Mouse (Mus musculus) heart, embryonic 15.5 days (tissue): ENCODE measurements at regions not wholly inside any gene's neighbourhood (a gene's known extent, or its start where the extent isn't known, plus 50 kb on each side); places are given as distances from the start of the nearest gene placed in this dataset.

ENCODE experiments used
- ATAC-seq: fragments of 200-750 bp; cut with Nextera tagmentation; replicated peaks from 2 replicates; pipeline ENCODE4 v1.8.0; 2017; ENCODE audit warnings: low read depth, moderate TSS enrichment; ENCODE audit not compliant: insufficient number of reproducible peaks, insufficient read depth, low FRiP score
- H3K27ac ChIP-seq: fragments of 300-500 bp; sonication (generic); 2 replicates; pipeline ENCODE4 v1.5.1; 2015; ENCODE audit warnings: mild to moderate bottlenecking, inconsistent platforms
- H3K27me3 ChIP-seq: fragments of 300-500 bp; sonication (generic); 2 replicates; pipeline ENCODE4 v1.6.1; 2015; ENCODE audit warnings: inconsistent platforms
- H3K36me3 ChIP-seq: fragments of 300-500 bp; sonication (generic); 2 replicates; pipeline ENCODE4 v1.6.1; 2015; ENCODE audit warnings: mild to moderate bottlenecking, inconsistent platforms
- H3K4me1 ChIP-seq: fragments of 300-500 bp; sonication (generic); replicated peaks from 2 replicates; pipeline ENCODE4 v1.6.1; 2015; ENCODE audit warnings: inconsistent platforms
- H3K4me2 ChIP-seq: fragments of 300-500 bp; sonication (generic); 2 replicates; pipeline ENCODE4 v1.6.1; 2015; ENCODE audit warnings: inconsistent platforms, mild to moderate bottlenecking, moderate library complexity
- H3K4me3 ChIP-seq: fragments of 300-500 bp; sonication (generic); 2 replicates; pipeline ENCODE4 v1.5.1; 2015; ENCODE audit warnings: mild to moderate bottlenecking, inconsistent platforms
- H3K9ac ChIP-seq: fragments of 300-500 bp; sonication (generic); 2 replicates; pipeline ENCODE4 v1.6.1; 2015; ENCODE audit warnings: mild to moderate bottlenecking, inconsistent platforms
- H3K9me3 ChIP-seq: fragments of 300-500 bp; sonication (generic); replicated peaks from 2 replicates; pipeline ENCODE4 v1.6.1; 2016; ENCODE audit warnings: inconsistent platforms
- WGBS: fragments of 180-500 bp; shearing (Covaris S2); methylation state at CpG from one replicate; pipeline ENCODE4 v1.1.7; 2015; ENCODE audit warnings: mixed read lengths; 5-methylcytosine and 5-hydroxymethylcytosine counted together

DNA sequence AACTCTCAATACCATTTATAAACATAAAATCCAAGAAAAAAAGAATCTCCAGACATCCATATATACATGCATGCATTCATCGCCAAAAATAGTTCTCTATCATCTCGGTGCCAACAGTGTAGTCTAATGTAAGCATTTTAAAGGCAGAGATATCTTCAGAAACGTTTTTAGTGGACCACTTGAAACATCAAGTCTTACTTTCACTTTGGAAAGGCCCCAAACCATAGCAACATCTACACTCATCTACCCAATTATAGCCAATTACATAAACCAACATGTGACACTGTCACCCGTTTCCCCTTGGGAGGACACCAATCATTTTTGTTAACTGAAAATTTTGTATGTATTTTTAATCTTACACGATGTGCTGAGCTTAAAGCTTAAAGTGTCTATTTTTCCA lies 716.7 kb downstream of the Hace1 start:
- H3K4me1 ChIP-seq = no peaks in the 10 kb centered on the region
- 45% methylated on average over 5 of the region's 5 CpGs for WGBS
- no peak overlapping the region for H3K4me2 ChIP-seq
- H3K36me3 ChIP-seq = no peaks in the 10 kb centered on the region
- no peaks in the 10 kb centered on the region for H3K9me3 ChIP-seq
- no peak overlapping the region for H3K27ac ChIP-seq
- no peak overlapping the region for H3K4me3 ChIP-seq
- no peak overlapping the region for H3K9ac ChIP-seq
- no peaks in the 10 kb centered on the region for H3K27me3 ChIP-seq
- no peak for ATAC-seq

- Histone ChIP-seq H3K4me3 (no peak overlapping the region), H3K9me3 (no peaks in the 10 kb centered on the region), H3K36me3 (no peaks in the 10 kb centered on the region), H3K4me2 (no peak overlapping the region), H3K4me1 (no peaks in the 10 kb centered on the region), H3K27me3 (no peaks in the 10 kb centered on the region), H3K27ac (no peak overlapping the region), H3K9ac (no peak overlapping the region)
- 45% methylated on average over 5 of the region's 5 CpGs for WGBS
- ATAC-seq = no peak
Measured at GRCm38 (mm10) chr10:46298352-46298751, 720.7 kb downstream of the Hace1 start.

DNA sequence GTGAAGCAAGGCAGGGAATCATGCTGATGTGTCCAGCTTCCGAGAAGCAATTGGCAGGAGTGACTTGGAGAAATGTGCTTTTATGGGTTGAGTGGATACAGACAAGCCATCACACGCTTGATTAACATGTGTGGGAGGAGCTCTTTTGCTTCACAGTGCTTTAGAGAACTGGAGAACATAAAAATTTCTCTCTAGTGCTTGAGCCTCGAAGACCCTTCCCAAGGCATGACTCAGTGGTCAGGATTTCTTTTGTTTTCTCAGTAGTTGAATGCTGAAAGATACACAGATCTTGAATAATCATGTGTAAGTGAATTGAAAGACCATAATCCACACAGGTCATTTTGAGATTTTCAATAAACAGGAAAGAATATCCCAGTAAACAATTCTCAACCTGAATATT lies 721.9 kb downstream of the Hace1 start:
- WGBS = 60% methylated on average over 3 of the region's 3 CpGs
- Histone ChIP-seq H3K9me3 (no peaks in the 10 kb centered on the region), H3K4me2 (no peak overlapping the region), H3K27ac (no peak overlapping the region), H3K9ac (no peak overlapping the region), H3K36me3 (no peaks in the 10 kb centered on the region), H3K4me3 (no peak overlapping the region), H3K27me3 (no peaks in the 10 kb centered on the region), H3K4me1 (no peaks in the 10 kb centered on the region)
- no peak for ATAC-seq

- 77% methylated on average over 5 of the region's 5 CpGs for WGBS
- Histone ChIP-seq H3K4me2 (no peak overlapping the region), H3K4me1 (no peaks in the 10 kb centered on the region), H3K9me3 (no peaks in the 10 kb centered on the region), H3K36me3 (no peaks in the 10 kb centered on the region), H3K9ac (no peak overlapping the region), H3K4me3 (no peak overlapping the region), H3K27me3 (no peaks in the 10 kb centered on the region), H3K27ac (no peak overlapping the region)
- no peak for ATAC-seq
Measured at GRCm38 (mm10) chr10:46320328-46321038, 742.9 kb downstream of the Hace1 start.

GRCm38 (mm10) chr10:46321040-46321439 lies 743.4 kb downstream of the Hace1 start:
- 76% methylated on average over 3 of the region's 3 CpGs for WGBS
- Histone ChIP-seq H3K4me2 (no peak overlapping the region), H3K9ac (no peak overlapping the region), H3K27ac (no peak overlapping the region), H3K4me3 (no peak overlapping the region), H3K4me1 (no peaks in the 10 kb centered on the region), H3K27me3 (no peaks in the 10 kb centered on the region), H3K9me3 (no peaks in the 10 kb centered on the region), H3K36me3 (no peaks in the 10 kb centered on the region)
- ATAC-seq = no peak

DNA sequence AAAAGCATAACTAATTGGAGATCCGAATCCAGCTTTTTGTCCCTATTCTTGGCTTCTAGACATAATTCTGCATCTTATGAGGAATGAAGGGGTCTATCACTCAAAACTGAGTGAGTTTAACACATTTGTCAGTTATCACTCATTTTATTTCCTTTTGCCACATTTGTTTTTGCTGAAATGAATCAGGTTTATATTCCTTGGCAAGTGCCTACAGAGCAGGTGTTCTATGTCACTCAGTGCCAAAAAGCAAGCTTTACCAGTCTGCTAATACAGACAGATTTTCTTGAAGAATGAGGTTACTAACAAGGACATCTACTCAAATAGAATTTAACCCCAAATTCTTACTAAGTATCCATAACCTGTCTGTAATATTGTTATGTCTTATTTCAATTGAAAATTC lies 751.4 kb downstream of the Hace1 start:
- no peaks in the 10 kb centered on the region for H3K4me1 ChIP-seq
- no peaks in the 10 kb centered on the region for H3K36me3 ChIP-seq
- 75% methylated on average over 1 of the region's 1 CpGs for WGBS
- no peaks in the 10 kb centered on the region for H3K27me3 ChIP-seq
- H3K9me3 ChIP-seq = no peaks in the 10 kb centered on the region
- no peak for ATAC-seq
- H3K4me2 ChIP-seq = no peak overlapping the region
- no peak overlapping the region for H3K9ac ChIP-seq
- H3K4me3 ChIP-seq = no peak overlapping the region
- H3K27ac ChIP-seq = no peak overlapping the region

DNA sequence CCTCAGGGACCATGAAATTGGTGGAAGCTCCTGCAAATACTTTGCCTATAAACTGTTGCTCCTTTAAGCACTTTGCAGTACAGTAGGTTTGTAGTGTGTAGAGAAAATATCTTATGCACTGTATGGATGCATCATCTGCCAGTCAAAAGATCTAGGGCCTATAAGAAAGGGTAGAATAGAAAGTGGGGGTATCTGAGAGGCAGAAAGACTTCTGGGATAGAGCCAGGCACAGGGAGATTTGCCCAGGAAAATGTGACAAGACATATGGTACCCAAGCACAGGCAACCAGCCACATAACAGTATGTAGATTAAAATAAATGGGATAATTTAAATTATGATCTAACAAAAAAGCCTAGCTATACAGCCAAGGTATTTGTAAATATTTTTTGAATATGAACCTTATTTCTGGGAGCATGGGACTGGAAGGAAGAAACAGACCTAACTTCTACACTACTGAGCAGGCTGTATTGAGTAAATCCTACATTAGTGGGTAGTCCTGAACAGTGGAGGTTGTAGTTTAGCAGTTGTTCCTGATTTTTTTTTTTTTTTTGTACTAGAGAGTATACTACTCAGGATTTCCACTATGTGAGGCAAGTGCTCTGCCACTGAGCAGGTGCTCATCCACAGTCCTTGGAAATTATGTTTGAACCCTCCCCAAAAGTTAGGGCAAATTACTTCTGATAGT lies 754.1 kb downstream of the Hace1 start:
- Histone ChIP-seq H3K4me3 (no peak overlapping the region), H3K4me1 (no peaks in the 10 kb centered on the region), H3K9me3 (no peaks in the 10 kb centered on the region), H3K9ac (no peak overlapping the region), H3K27me3 (no peaks in the 10 kb centered on the region), H3K36me3 (no peaks in the 10 kb centered on the region), H3K27ac (no peak overlapping the region), H3K4me2 (no peak overlapping the region)
- ATAC-seq = no peak

DNA sequence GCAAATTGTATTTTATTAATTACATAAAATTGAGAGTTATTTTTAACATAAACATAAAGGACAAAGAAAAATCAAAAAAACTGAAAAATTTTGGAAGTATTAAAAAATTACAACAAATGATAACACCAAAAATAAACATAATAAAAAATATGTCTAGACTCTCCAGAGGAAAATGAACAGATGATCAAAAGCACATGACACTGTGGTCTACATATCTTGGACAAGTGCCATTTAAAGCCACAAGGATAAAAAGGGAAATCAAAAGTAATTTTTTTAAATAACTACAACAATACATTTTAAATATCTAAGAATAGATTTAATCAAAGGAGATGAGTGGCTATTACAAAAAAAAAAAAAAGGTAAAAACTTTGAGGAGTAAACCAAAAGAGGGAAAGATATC lies 755.6 kb downstream of the Hace1 start:
- no peaks in the 10 kb centered on the region for H3K27me3 ChIP-seq
- no peaks in the 10 kb centered on the region for H3K36me3 ChIP-seq
- no peaks in the 10 kb centered on the region for H3K4me1 ChIP-seq
- H3K4me2 ChIP-seq = no peak overlapping the region
- no peak overlapping the region for H3K4me3 ChIP-seq
- no peak overlapping the region for H3K27ac ChIP-seq
- no peak overlapping the region for H3K9ac ChIP-seq
- no peak for ATAC-seq
- no peaks in the 10 kb centered on the region for H3K9me3 ChIP-seq

GRCm38 (mm10) chr10:46345315-46345714 lies 767.7 kb downstream of the Hace1 start:
- Histone ChIP-seq H3K27me3 (no peaks in the 10 kb centered on the region), H3K36me3 (no peaks in the 10 kb centered on the region), H3K4me2 (no peak overlapping the region), H3K4me1 (no peaks in the 10 kb centered on the region), H3K27ac (no peak overlapping the region), H3K9me3 (no peaks in the 10 kb centered on the region), H3K9ac (no peak overlapping the region), H3K4me3 (no peak overlapping the region)
- ATAC-seq = no peak
- WGBS = 58% methylated on average over 4 of the region's 4 CpGs

DNA sequence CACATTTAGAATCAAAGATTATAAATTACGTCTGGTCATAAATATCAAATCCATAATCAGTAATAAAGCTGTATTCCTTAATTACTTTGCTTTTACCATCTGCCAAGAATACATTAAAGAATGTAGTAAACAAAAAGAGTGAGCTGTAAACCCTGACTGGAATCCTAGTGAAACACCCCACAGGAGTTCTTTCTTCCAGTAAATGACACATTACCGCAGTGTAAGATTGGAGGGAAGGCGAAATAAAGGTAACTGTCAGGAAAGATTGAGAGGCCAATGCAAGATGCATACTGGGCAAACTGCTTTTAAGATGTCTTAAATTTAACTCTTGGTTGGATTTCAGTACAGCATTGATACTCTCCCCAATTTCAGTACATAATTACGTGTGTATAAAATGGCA lies 772.0 kb downstream of the Hace1 start:
- H3K4me2 ChIP-seq = no peak overlapping the region
- no peaks in the 10 kb centered on the region for H3K27me3 ChIP-seq
- 73% methylated on average over 4 of the region's 4 CpGs for WGBS
- no peaks in the 10 kb centered on the region for H3K9me3 ChIP-seq
- no peaks in the 10 kb centered on the region for H3K4me1 ChIP-seq
- no peak overlapping the region for H3K4me3 ChIP-seq
- ATAC-seq = no peak
- H3K36me3 ChIP-seq = no peaks in the 10 kb centered on the region
- no peak overlapping the region for H3K27ac ChIP-seq
- no peak overlapping the region for H3K9ac ChIP-seq

GRCm38 (mm10) chr10:46350196-46350595 lies 772.6 kb downstream of the Hace1 start:
- H3K4me2 ChIP-seq = no peak overlapping the region
- no peak for ATAC-seq
- whole genome bisulfite sequencing = 45% methylated on average over 2 of the region's 2 CpGs

DNA sequence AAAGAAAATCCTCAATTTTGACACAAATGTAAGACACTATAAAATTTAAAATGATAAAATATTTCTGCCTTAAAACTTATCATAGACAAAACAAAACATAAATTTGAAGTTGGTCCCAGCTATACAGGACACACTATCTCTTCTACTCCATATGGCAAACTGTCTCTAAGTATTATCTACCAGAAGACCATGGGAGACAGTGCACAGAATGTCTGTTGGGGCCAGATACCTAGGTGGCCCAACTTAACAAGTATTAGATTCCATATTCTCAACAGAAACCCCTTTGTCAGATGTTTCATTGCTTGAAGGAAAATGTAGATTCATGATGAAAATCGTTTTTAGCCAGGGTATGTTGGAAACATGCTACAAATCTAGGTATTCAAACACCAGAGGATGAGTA lies 779.1 kb downstream of the Hace1 start:
- WGBS = 56% methylated on average over 1 of the region's 1 CpGs

More at GRCm38 (mm10) chr10:46350196-46350595, 772.6 kb downstream of the Hace1 start:
- no peak overlapping the region for H3K4me3 ChIP-seq
- H3K9me3 ChIP-seq = no peaks in the 10 kb centered on the region
- no peaks in the 10 kb centered on the region for H3K36me3 ChIP-seq
- H3K27me3 ChIP-seq = no peaks in the 10 kb centered on the region
- H3K27ac ChIP-seq = no peak overlapping the region
- no peaks in the 10 kb centered on the region for H3K4me1 ChIP-seq
- H3K9ac ChIP-seq = no peak overlapping the region

More for the DNA sequence above, 779.1 kb downstream of the Hace1 start:
- Histone ChIP-seq H3K9ac (no peak overlapping the region), H3K9me3 (no peaks in the 10 kb centered on the region), H3K4me1 (no peaks in the 10 kb centered on the region), H3K4me3 (no peak overlapping the region), H3K36me3 (no peaks in the 10 kb centered on the region), H3K27ac (no peak overlapping the region), H3K4me2 (no peak overlapping the region), H3K27me3 (no peaks in the 10 kb centered on the region)
- ATAC-seq = no peak
